Mouse (Mus musculus): ENCODE measurements at regions not wholly inside any gene's neighbourhood (a gene's known extent, or its start where the extent isn't known, plus 50 kb on each side); places are given as distances from the start of the nearest gene placed in this dataset.

- intact Hi-C loops (cut with DNase I): no loop called here
- DNase-seq (ENCODE audit: extremely low spot score in 1 of 2, low spot score in 2 of 2): no peak
Observed at GRCm38 (mm10) chr7:136232177-136232576, 516.0 kb upstream of the Mki67 start.

DNA sequence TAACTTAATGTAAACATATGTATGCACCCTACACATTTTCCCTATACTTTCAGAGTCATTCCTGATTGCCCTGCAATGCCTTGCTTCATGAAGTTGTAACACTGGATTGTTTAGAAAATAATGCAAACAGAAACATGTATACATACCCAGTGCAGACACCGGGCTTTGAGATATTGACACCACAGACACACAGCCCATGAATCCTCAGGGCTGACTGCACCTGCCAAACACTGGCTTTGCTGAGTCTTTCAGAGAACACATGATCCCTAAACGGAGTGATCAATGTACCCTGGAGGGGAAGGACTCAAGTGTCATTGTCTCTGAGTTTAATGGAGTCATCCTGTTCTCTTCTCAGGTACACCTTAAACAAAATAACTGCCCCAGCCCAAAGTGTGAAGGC lies 519.4 kb upstream of the Mki67 start:
- intact Hi-C loops (cut with DNase I): no loop called here
- DNase-seq (ENCODE audit: extremely low spot score in 1 of 2, low spot score in 2 of 2): no peak

GRCm38 (mm10) chr7:136236391-136236790 lies 520.2 kb upstream of the Mki67 start:
- intact Hi-C loops (cut with DNase I): no loop called here
- no peak for DNase-seq (ENCODE audit: extremely low spot score in 1 of 2, low spot score in 2 of 2)

DNA sequence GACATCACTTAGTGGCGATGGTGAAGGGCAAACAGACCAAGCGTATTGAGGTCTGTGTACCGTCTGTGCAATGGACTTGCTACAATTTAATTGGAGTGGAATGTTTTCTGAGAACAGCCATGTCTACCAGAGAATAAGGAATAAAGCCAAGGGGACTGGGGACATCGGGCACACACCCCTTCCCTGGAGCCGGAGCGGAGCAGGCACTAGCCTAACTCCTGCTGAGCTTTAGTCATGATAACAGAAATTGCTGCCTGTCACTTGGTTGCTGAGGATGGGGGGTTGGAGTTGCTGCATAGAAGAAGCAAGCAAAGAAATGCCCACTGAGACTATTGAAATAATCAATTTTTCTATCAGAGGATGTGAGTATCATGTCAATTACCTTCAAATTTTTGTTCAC lies 549.5 kb upstream of the Mki67 start:
- intact Hi-C loops (cut with DNase I): no loop called here
- DNase-seq (ENCODE audit: extremely low spot score in 1 of 2, low spot score in 2 of 2): no peak

GRCm38 (mm10) chr7:136267716-136268489 lies 551.7 kb upstream of the Mki67 start:
- intact Hi-C loops (cut with DNase I): no loop called here
- no peak for DNase-seq (ENCODE audit: extremely low spot score in 1 of 2, low spot score in 2 of 2)

- intact Hi-C loops (cut with DNase I): no loop called here
- no peak for DNase-seq (ENCODE audit: extremely low spot score in 1 of 2, low spot score in 2 of 2)
Observed at GRCm38 (mm10) chr7:136275651-136276050, 559.5 kb upstream of the Mki67 start.

GRCm38 (mm10) chr7:136283770-136284169 lies 567.6 kb upstream of the Mki67 start:
- intact Hi-C loops (cut with DNase I): no loop called here
- no peak for DNase-seq (ENCODE audit: extremely low spot score in 1 of 2, low spot score in 2 of 2)

GRCm38 (mm10) chr7:136285606-136286005 lies 569.4 kb upstream of the Mki67 start:
- intact Hi-C loops (cut with DNase I): no loop called here
- no peak for DNase-seq (ENCODE audit: extremely low spot score in 1 of 2, low spot score in 2 of 2)

DNA sequence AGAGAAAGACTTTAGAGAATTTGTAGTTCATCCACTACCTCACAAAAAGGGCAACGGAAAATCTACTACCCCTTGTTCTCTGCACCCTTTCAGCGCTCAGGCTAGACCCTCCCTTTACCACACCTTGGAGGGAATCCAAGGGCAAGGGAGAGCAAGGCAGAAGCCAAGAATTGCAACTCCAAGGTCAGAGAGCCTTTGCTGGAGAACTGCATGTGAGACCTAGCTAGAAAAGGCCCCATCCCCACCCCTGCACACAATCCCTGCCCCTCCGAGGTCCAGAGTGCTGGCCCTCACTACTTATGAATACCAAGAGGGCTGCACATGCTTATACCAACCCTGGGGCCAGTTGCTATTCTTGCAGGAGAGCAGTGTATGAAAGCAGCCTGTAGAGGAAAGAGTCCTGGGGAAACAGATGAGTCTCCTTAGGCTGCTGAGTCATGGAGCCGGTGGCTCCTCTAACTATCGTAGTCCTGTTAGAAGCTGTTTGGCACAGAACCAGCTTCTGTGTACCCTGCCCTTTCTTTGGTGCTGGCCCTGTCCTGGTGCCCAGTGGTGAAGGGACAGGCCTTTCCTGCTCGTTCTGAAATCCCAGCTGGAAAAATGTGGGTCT lies 577.5 kb upstream of the Mki67 start:
- DNase-seq (ENCODE audit: extremely low spot score in 1 of 2, low spot score in 2 of 2): no peak
- intact Hi-C loops (cut with DNase I): no loop called here

DNA sequence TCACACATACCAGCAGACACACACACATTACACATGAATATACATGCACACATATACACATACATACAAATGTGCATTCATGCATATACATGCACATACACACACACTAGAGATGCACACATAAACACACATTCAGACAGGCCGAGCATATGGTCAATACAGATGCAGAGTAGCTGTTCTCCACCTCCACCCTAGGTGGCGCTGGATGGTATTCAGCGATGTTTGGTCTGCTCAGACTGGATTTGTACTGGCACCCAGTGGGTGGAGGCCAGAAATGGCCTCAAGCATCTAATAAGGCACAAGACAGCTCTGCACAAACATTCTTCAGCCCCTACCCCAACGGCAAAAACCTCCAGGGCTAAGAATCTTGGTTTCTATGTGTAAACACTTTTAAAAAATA lies 578.3 kb upstream of the Mki67 start:
- intact Hi-C loops (cut with DNase I): no loop called here
- no peak for DNase-seq (ENCODE audit: extremely low spot score in 1 of 2, low spot score in 2 of 2)

GRCm38 (mm10) chr7:136297901-136298513 lies 581.8 kb upstream of the Mki67 start:
- intact Hi-C loops (cut with DNase I): no loop called here
- no peak for DNase-seq (ENCODE audit: extremely low spot score in 1 of 2, low spot score in 2 of 2)

DNA sequence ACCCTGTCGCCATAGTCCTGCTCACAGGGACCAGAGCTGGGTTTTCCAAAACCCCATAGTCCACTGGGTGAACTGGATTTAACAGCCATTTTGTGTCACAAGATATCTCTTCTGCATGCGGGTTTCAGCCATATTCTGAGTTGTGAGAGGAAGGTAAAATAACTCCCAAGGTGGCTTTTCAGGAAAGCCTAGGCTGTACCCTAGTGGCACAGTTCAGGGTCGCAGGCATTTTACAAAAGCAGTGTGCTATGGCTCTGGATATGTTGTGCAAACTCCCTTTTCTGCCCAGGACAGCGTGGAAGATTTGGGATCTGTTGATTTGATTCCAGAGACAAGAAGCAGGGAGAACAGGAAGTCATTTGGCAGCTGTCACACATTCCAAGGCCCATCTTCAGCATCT lies 588.3 kb upstream of the Mgmt start:
- intact Hi-C loops (cut with DNase I): no loop called here

GRCm38 (mm10) chr7:136308765-136309164 lies 585.6 kb upstream of the Mgmt start:
- DNase-seq (ENCODE audit: extremely low spot score in 1 of 2, low spot score in 2 of 2): no peak
- intact Hi-C loops (cut with DNase I): no loop called here

More for the DNA sequence above, 588.3 kb upstream of the Mgmt start:
- DNase-seq (ENCODE audit: extremely low spot score in 1 of 2, low spot score in 2 of 2): no peak

- intact Hi-C loops (cut with DNase I): no loop called here
- no peak for DNase-seq (ENCODE audit: extremely low spot score in 1 of 2, low spot score in 2 of 2)
Observed at GRCm38 (mm10) chr7:136327281-136327680, 567.1 kb upstream of the Mgmt start.

- intact Hi-C loops (cut with DNase I): no loop called here
- DNase-seq (ENCODE audit: extremely low spot score in 1 of 2, low spot score in 2 of 2): no peak
Observed at GRCm38 (mm10) chr7:136330431-136330830, 564.0 kb upstream of the Mgmt start.

GRCm38 (mm10) chr7:136332805-136333204 lies 561.6 kb upstream of the Mgmt start:
- intact Hi-C loops (cut with DNase I): no loop called here

GRCm38 (mm10) chr7:136341599-136342210 lies 552.7 kb upstream of the Mgmt start:
- no peak for DNase-seq (ENCODE audit: extremely low spot score in 1 of 2, low spot score in 2 of 2)
- intact Hi-C loops (cut with DNase I): no loop called here

More at GRCm38 (mm10) chr7:136332805-136333204, 561.6 kb upstream of the Mgmt start:
- no peak for DNase-seq (ENCODE audit: extremely low spot score in 1 of 2, low spot score in 2 of 2)

DNA sequence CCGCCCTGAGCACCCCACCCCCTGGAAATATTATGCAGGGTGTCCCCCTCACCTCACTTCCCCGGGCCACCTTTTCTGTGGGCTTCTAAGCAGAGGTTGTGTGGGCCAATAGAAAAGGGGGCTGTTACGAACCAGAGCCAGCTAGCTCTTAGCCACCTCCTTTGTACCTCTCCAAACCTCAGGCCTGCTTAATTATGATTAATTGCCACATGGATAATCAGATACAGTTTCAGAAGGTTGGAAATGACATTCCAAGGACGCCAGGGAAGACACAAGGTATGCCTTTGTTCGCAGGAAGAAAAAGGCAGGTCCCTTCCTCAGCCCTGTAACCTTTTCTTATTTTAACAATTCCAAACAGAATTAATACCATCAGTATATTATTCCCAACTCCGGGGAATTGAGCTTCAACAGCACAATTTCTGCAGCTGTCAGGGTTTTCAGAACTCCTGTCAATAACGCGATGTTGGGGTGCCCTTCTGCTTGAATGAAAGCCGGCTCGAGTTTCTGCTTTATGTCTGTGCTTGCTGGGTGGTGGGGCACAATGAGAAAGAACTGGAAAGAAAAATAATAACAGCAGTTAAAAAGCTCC lies 552.1 kb upstream of the Mgmt start:
- DNase-seq (ENCODE audit: extremely low spot score in 1 of 2, low spot score in 2 of 2): no peak
- intact Hi-C loops (cut with DNase I): no loop called here

- peak; percentile 3 to 37 for DNase-seq (ENCODE audit: extremely low spot score in 1 of 2, low spot score in 2 of 2)
- intact Hi-C loops (cut with DNase I): no loop called here
Observed at GRCm38 (mm10) chr7:136342822-136343221, 551.6 kb upstream of the Mgmt start.

All from left cerebral cortex, postnatal 10 days (tissue).